Mouse (Mus musculus) stomach, postnatal 0 days (tissue): ENCODE results near the gene Trim2.

Source experiments
- CTCF ChIP-seq: IDR thresholded peaks from 2 replicates; pipeline ENCODE4 v1.5.1; 2016; ENCODE audit warnings: antibody characterized with exemption, low read depth, mild to moderate bottlenecking, moderate library complexity
- EP300 ChIP-seq: optimal IDR thresholded peaks from 2 replicates; pipeline ENCODE3; 2016; ENCODE audit warnings: antibody characterized with exemption

GRCm38 (mm10) chr3:84190513-84191061 lies 116.1 kb downstream of the Trim2 start:
- TF ChIP-seq CTCF (no peak), EP300 (no peak)
